Mouse (Mus musculus): ENCODE measurements around the gene 4930550C14Rik.

4930550C14Rik gene

GRCm38 (mm10) chr9:53402291-53402711 is at the start of gene 4930550C14Rik:
TSS of gene 4930550C14Rik (plus strand) at chr9:53402325.
- no peak for DNase-seq (ENCODE audit: low read depth in 1 of 2, low spot score in 2 of 2)

GRCm38 (mm10) chr9:53353161-53353560 is 49.0 kb upstream of the 4930550C14Rik start:
- no peak for DNase-seq (ENCODE audit: low read depth in 1 of 2, low spot score in 2 of 2)

GRCm38 (mm10) chr9:53356219-53357155 is 45.6 kb upstream of the 4930550C14Rik start:
- no peak for DNase-seq (ENCODE audit: low read depth in 1 of 2, low spot score in 2 of 2)

- no peak for DNase-seq (ENCODE audit: low read depth in 1 of 2, low spot score in 2 of 2)
Observed at GRCm38 (mm10) chr9:53371339-53371738, 30.8 kb upstream of the 4930550C14Rik start.

- no peak for DNase-seq (ENCODE audit: low read depth in 1 of 2, low spot score in 2 of 2)
Observed at GRCm38 (mm10) chr9:53375907-53376306, 26.2 kb upstream of the 4930550C14Rik start.

- DNase-seq (ENCODE audit: low read depth in 1 of 2, low spot score in 2 of 2): no peak
Observed at GRCm38 (mm10) chr9:53376820-53377219, 25.3 kb upstream of the 4930550C14Rik start.

GRCm38 (mm10) chr9:53377597-53377996 is 24.5 kb upstream of the 4930550C14Rik start:
- no peak for DNase-seq (ENCODE audit: low read depth in 1 of 2, low spot score in 2 of 2)

GRCm38 (mm10) chr9:53378171-53378570 is 24.0 kb upstream of the 4930550C14Rik start:
- no peak for DNase-seq (ENCODE audit: low read depth in 1 of 2, low spot score in 2 of 2)

GRCm38 (mm10) chr9:53380595-53380994 is 21.5 kb upstream of the 4930550C14Rik start:
- no peak for DNase-seq (ENCODE audit: low read depth in 1 of 2, low spot score in 2 of 2)

- DNase-seq (ENCODE audit: low read depth in 1 of 2, low spot score in 2 of 2): no peak
Observed at GRCm38 (mm10) chr9:53381113-53381615, 21.0 kb upstream of the 4930550C14Rik start.

GRCm38 (mm10) chr9:53383951-53384866 is 17.9 kb upstream of the 4930550C14Rik start, which contains the start of gene Kdelc2:
TSS of gene Kdelc2 (plus strand) at chr9:53384025.
- peak; percentile 9 to 32 for DNase-seq (ENCODE audit: low read depth in 1 of 2, low spot score in 2 of 2)

GRCm38 (mm10) chr9:53384873-53385272 is 17.3 kb upstream of the 4930550C14Rik start:
- no peak for DNase-seq (ENCODE audit: low read depth in 1 of 2, low spot score in 2 of 2)

- no peak for DNase-seq (ENCODE audit: low read depth in 1 of 2, low spot score in 2 of 2)
Observed at GRCm38 (mm10) chr9:53387431-53387830, 14.7 kb upstream of the 4930550C14Rik start.

GRCm38 (mm10) chr9:53389109-53389508 is 13.0 kb upstream of the 4930550C14Rik start:
- no peak for DNase-seq (ENCODE audit: low read depth in 1 of 2, low spot score in 2 of 2)

- no peak for DNase-seq (ENCODE audit: low read depth in 1 of 2, low spot score in 2 of 2)
Observed at GRCm38 (mm10) chr9:53390136-53390535, 12.0 kb upstream of the 4930550C14Rik start.

GRCm38 (mm10) chr9:53397685-53398387 is 4.3 kb upstream of the 4930550C14Rik start:
- DNase-seq (ENCODE audit: low read depth in 1 of 2, low spot score in 2 of 2): no peak

- DNase-seq (ENCODE audit: low read depth in 1 of 2, low spot score in 2 of 2): no peak
Observed at GRCm38 (mm10) chr9:53398388-53398700, 3.8 kb upstream of the 4930550C14Rik start.

- no peak for DNase-seq (ENCODE audit: low read depth in 1 of 2, low spot score in 2 of 2)
Observed at GRCm38 (mm10) chr9:53399537-53399936, 2.6 kb upstream of the 4930550C14Rik start.

- no peak for DNase-seq (ENCODE audit: low read depth in 1 of 2, low spot score in 2 of 2)
Observed at GRCm38 (mm10) chr9:53400696-53401095, 1.4 kb upstream of the 4930550C14Rik start.

- no peak for DNase-seq (ENCODE audit: low read depth in 1 of 2, low spot score in 2 of 2)
Observed at GRCm38 (mm10) chr9:53401146-53401545, 979 bp upstream of the 4930550C14Rik start.

GRCm38 (mm10) chr9:53402991-53403390 is 866 bp downstream of the 4930550C14Rik start:
- no peak for DNase-seq (ENCODE audit: low read depth in 1 of 2, low spot score in 2 of 2)

All from monocyte, adult 2 months (primary cell).